Mouse (Mus musculus) bone marrow, adult 2 months (tissue): ENCODE measurements around the gene Erich3. TPM values are rescaled to one million over a fixed set of nuclear protein-coding genes. Genes with fewer than 3 reads are reported as not detected.

Experiments
- H3K27ac ChIP-seq: fragments of 200-500 bp; 2 replicates; pipeline ENCODE4 v1.5.1; 2012; ENCODE audit warnings: low read depth, mild to moderate bottlenecking, control low read depth, inconsistent platforms, low read length; ENCODE audit not compliant: control insufficient read depth, poor library complexity, insufficient read depth
- H3K4me1 ChIP-seq: fragments of 200-500 bp; 2 replicates; pipeline ENCODE4 v1.6.1; 2011; ENCODE audit warnings: low read length; ENCODE audit not compliant: control insufficient read depth, insufficient read depth
- H3K4me3 ChIP-seq: fragments of 200-500 bp; replicated peaks from 2 replicates; pipeline ENCODE3; 2011; ENCODE audit warnings: mild to moderate bottlenecking, low read depth, low read length, control low read depth; ENCODE audit not compliant: control insufficient read depth
- CTCF ChIP-seq: fragments of 200-500 bp; IDR thresholded peaks from 2 replicates; pipeline ENCODE4 v1.5.1; 2011; ENCODE audit warnings: low read length, control low read depth; ENCODE audit not compliant: control insufficient read depth, insufficient read depth
- POLR2A ChIP-seq: fragments of 200-500 bp; IDR thresholded peaks from 2 replicates; pipeline ENCODE4 v1.6.1; 2011; ENCODE audit warnings: low read depth, mild to moderate bottlenecking, control low read depth, low read length, borderline replicate concordance; ENCODE audit not compliant: control insufficient read depth
- WGBS: fragments of 180-500 bp; shearing (Covaris S2); methylation state at CpG from one replicate; pipeline ENCODE4 v1.1.7; 2018; 5-methylcytosine and 5-hydroxymethylcytosine counted together
- polyA plus RNA-seq: library from polyadenylated mRNA; stranded (reverse); fragments of >200 nt; gene quantifications from 2 replicates; pipeline ENCODE4 v1.2.4, GENCODE M21; 2011; ENCODE audit warnings: low replicate concordance; ENCODE audit not compliant: missing spikeins, insufficient read depth, insufficient read length

Erich3 gene
- polyA plus RNA-seq, 1 experiment: not detected

DNA sequence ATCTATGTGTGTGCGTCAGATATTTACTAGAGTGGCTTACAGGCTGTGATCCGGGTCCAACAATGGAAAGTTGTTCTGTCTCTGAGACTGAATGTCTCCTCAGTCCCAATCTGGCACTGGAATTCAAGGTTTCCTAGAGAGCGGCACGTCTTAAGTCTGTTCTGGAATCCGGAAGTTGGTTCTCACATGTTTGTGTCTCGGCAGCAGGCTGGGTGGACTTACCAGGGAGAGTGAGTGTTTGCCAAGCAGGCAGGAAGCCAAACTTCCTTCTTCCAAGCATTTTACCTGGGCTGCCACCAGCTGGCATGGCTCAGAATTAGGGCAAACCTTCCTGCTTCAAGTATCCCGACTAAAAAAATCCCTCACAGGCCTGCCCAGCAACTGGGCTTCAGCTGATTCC, 59.5 kb downstream of the Erich3 start:
- 68% methylated on average over 7 of the region's 7 CpGs for WGBS
- H3K4me3 ChIP-seq: no peak overlapping the region
- no peaks in the 10 kb centered on the region for H3K4me1 ChIP-seq
- H3K27ac ChIP-seq: no peak overlapping the region
- TF ChIP-seq POLR2A: no peak
- TF ChIP-seq CTCF: no peak

DNA sequence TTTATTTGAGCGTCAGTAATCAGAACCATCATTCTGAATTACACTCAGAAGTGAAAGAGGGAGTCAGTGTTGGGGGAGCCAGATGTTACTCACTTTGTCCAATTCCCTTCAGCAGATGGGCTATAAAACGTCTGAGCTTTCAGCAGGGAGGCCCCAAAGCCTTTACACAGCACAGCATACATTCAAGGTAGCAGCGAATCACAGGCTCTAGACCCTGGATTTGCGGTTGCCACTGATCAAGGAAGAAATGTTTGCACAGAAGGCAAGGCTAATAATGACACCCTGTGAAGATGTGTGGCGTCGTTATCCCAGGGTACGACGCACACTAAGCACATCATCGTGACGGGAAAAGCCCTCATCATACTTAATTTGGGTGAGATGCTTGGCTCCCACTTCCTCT, 67.8 kb downstream of the Erich3 start:
- no peak for TF ChIP-seq CTCF
- no peak for TF ChIP-seq POLR2A
- no peak overlapping the region for H3K27ac ChIP-seq
- H3K4me1 ChIP-seq: no peaks in the 10 kb centered on the region
- WGBS: 80% methylated on average over 10 of the region's 10 CpGs
- H3K4me3 ChIP-seq: no peak overlapping the region

DNA sequence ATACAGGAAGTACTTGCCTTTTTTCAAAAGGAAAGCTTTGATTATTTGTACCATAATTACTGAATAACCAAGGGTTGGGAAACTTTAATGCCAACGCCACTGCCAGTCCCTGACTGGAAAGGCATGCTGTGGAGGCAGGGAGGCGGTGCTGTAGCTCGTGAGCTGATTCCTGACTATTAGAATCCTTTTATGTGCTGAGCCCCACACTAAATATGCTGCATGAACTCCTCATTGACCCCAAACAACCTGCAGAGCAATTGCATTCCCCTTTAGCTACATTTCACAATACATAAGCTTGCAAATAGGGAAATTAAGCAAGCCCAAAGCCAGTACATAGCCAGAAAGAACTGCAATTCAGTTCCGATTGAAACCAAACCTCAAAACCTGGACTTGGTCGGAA, 77.8 kb downstream of the Erich3 start:
- no peak for TF ChIP-seq CTCF
- TF ChIP-seq POLR2A: no peak
- H3K4me1 ChIP-seq: no peaks in the 10 kb centered on the region
- 61% methylated on average over 5 of the region's 5 CpGs for WGBS
- H3K27ac ChIP-seq: no peak overlapping the region
- H3K4me3 ChIP-seq: no peak overlapping the region

DNA sequence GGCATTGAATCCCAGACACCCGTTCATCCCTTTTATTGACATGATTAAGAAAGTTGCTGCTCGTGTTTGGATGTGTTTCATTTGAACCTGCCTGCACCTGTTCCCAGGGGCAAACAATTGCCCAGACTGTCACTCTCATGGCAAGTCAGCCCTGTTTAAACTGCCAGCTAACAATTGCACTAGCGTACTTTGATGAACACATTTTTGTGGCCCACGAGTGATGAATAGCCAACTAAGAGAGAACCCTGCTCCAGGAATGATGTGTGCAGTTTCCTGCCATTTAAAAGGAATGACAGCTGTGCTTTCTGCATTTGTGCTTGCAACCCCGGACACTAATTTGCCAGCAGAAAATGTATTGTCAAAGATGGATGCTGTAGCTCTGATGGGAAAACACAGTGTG, 79.3 kb downstream of the Erich3 start:
- Histone ChIP-seq H3K4me1 (no peaks in the 10 kb centered on the region), H3K4me3 (no peak overlapping the region), H3K27ac (no peak overlapping the region)
- 63% methylated on average over 5 of the region's 5 CpGs for WGBS
- TF ChIP-seq POLR2A (no peak), CTCF (no peak)

DNA sequence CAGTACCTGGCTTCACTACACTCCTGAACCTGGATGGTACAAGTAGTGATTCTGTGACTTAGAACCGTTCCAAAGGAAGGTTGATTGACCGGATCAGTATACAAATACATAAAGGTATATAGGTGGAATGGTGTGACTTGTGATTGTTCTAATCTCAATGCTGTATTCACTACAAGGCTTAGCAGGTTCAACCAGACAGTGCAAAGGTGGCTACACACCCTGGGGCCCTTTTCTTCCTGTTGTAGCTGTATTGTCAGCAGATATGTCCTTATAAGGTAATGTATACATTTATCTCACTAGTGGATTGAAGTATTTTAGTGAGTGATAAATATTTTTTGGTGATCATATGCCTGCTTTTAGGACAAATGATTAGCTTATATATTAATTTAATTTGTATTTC, 80.7 kb downstream of the Erich3 start:
- TF ChIP-seq POLR2A (no peak), CTCF (no peak)
- Histone ChIP-seq H3K4me1 (no peaks in the 10 kb centered on the region), H3K4me3 (no peak overlapping the region), H3K27ac (no peak overlapping the region)
- WGBS: 77% methylated on average over 2 of the region's 2 CpGs

DNA sequence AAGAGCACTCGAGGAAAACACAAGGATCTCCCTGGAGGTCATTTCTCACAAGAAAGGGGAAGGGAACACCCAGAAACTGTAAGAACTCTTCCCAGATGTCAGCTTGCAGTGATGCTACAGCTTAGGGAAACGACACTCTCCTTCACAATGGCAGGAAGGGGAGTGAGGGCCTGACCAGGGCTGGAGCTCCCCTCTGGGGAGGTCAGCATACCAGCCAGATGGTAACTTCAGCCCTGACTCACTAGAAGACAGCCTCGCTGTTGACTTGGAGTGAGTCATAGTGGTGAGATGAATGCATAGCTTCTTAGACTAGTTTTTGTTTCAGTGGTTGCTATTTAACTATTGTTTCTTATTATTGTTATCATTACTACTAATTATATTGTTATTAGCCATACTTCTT, 90.8 kb downstream of the Erich3 start:
- Histone ChIP-seq H3K27ac (no peak overlapping the region), H3K4me3 (no peak overlapping the region), H3K4me1 (no peaks in the 10 kb centered on the region)
- 31% methylated on average over 3 of the region's 3 CpGs for whole genome bisulfite sequencing
- TF ChIP-seq POLR2A (no peak), CTCF (no peak)

DNA sequence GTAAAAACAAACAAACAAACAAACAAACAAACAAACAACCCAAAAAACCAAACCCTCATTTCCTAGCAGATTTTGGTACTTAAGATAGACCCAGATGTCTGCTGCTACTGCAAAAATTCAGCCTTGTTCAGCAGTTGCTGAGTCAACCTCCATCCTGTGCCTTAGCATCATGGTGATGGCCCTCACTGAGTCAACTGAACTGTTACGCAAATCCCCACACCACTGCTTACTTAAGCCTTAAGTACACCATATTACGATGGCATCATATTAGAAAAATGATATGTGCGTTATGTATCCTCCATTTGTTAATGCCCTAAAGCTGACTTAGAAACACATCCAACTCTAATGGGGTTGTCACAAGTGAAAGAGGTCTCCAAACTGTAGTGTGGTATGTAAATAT, 91.6 kb downstream of the Erich3 start:
- no peak overlapping the region for H3K4me3 ChIP-seq
- no peak for TF ChIP-seq CTCF
- TF ChIP-seq POLR2A: no peak
- no peak overlapping the region for H3K27ac ChIP-seq
- H3K4me1 ChIP-seq: no peaks in the 10 kb centered on the region
- 84% methylated on average over 3 of the region's 3 CpGs for WGBS

DNA sequence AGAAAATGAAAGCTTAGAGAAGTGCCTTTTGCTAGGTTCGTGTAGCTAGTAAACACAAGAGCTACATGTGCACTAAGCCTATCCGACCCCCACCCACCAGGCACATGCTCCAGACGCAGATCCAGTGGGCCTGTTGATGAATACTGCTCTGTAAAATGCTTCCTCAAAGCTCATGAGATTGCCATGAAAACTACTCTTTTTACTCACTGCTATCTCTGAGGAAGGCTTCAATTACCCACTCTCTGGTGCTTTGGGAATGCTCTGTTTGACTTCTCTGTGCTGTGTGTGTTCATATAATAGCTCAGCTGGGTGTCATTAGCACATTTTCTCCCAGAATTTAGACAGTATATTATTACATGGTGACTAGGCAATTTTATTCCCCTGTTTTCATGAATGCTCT, 94.4 kb downstream of the Erich3 start:
- no peak overlapping the region for H3K27ac ChIP-seq
- no peaks in the 10 kb centered on the region for H3K4me1 ChIP-seq
- no peak for TF ChIP-seq CTCF
- no peak for TF ChIP-seq POLR2A
- 77% methylated on average over 3 of the region's 3 CpGs for WGBS
- no peak overlapping the region for H3K4me3 ChIP-seq

DNA sequence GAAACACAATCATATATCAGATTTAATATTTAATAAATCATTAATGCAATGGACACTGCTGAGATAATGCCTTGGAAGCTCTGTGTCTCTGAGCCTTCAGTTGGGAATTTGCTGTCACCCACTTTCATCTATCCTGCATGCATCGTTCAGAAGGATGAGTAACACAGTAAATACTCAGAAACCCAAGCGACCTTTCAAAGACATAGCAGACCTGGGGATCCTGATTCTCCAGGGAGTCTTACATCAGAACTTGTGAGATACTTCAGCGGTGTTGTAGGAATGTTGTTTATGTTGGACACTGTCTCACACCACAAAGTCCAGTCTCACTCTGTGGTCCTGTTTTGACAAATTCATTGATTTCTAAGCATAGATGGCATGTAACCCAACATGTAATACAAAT, 97.4 kb downstream of the Erich3 start:
- H3K27ac ChIP-seq: no peak overlapping the region
- no peaks in the 10 kb centered on the region for H3K4me1 ChIP-seq
- H3K4me3 ChIP-seq: no peak overlapping the region
- 79% methylated on average over 3 of the region's 3 CpGs for WGBS
- TF ChIP-seq CTCF (no peak), POLR2A (no peak)

DNA sequence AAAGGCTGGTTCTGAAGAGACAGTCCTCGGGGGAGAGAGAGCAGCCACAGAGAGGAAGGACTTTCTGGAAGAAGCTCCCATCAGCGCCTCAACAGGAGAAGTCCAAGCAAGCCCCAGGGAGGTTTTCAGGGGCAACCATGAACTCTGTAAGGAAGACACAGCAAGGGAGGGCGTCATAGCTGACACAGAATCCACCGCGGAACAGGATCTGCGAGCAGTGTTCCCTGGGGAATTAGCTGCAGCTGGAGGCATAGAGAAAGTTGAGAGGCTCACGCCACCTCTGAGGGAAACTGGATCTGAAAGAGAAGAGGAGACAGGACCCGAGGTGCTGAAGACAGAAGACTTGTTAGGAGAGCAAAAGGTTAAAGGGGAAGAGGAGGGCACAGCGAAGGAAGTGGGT, 99.7 kb downstream of the Erich3 start:
- TF ChIP-seq POLR2A (no peak), CTCF (no peak)
- Histone ChIP-seq H3K27ac (no peak overlapping the region), H3K4me3 (no peak overlapping the region), H3K4me1 (no peaks in the 10 kb centered on the region)
- 65% methylated on average over 9 of the region's 9 CpGs for WGBS

DNA sequence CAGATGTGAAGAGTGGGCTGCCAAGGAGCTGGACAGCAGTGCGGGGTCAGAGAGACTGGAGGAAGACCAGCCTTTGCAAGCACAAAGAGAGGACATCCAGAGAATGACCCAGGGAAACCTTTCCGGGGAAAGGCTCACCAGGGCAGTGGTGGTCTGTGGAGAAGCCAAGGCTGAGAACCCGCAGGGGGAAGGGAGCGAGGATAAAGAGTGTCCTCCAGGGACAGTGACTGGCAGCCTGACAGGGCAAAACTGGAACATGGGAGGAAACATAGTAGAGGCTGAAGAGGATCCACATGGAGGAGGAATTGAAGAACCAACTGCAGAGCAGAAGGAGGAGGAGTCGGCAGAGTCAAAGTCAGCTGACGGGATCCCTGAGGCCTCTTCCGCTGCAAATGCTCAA, 100.5 kb downstream of the Erich3 start:
- TF ChIP-seq POLR2A (no peak), CTCF (no peak)
- Histone ChIP-seq H3K27ac (no peak overlapping the region), H3K4me1 (no peaks in the 10 kb centered on the region), H3K4me3 (no peak overlapping the region)
- WGBS: 74% methylated on average over 7 of the region's 7 CpGs
